Mouse (Mus musculus): ENCODE results near the gene Gal3st2b. TPM values are rescaled to one million over a fixed set of nuclear protein-coding genes. Genes with fewer than 3 reads are reported as not detected.
"Not testable (repeated sequence)": the region's sequence is repeated elsewhere in the genome, so short reads cannot be mapped to it uniquely, and the experiment has no call there.

The Gal3st2b gene
- polyA plus RNA-seq, 1 experiment from 2014 or later, result not detected

DNA sequence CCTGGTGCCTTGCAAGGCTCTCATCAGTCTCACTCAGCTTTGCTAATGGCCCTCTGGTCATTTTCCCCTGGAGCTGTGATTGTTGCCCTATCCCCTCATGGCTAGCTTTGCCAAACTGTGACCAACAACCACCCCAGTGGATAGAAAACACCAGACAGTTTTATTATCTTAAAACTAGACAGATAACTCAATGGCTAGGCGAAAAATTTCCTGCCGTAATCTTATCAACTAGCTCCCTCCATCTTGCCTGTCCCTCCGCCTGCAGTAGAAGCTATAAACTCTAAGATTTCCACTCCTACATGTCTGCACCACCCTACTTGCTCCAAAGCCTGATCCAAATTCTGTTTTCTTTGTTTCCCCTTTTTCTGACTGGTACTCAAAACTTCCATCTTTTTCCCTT, 68.1 kb downstream of the Gal3st2b start:
- Histone ChIP-seq H3K27me3 (no peaks in the 10 kb centered on the region), H3K36me3 (no peaks in the 10 kb centered on the region), H3K9ac (no peak overlapping the region), H3K4me1 (replicated peaks) (no peaks in the 10 kb centered on the region), H3K4me3 (replicated peaks) (no peak overlapping the region), H3K4me2 (no peak overlapping the region), H3K27ac (no peak overlapping the region), H3K9me3 (replicated peaks) (no peaks in the 10 kb centered on the region)
- no peak for DNase-seq
- ATAC-seq (ENCODE audit: low read depth), result no peak
- 42% methylated on average over 3 of the region's 3 CpGs for WGBS (ENCODE audit: insufficient replicate concordance)

DNA sequence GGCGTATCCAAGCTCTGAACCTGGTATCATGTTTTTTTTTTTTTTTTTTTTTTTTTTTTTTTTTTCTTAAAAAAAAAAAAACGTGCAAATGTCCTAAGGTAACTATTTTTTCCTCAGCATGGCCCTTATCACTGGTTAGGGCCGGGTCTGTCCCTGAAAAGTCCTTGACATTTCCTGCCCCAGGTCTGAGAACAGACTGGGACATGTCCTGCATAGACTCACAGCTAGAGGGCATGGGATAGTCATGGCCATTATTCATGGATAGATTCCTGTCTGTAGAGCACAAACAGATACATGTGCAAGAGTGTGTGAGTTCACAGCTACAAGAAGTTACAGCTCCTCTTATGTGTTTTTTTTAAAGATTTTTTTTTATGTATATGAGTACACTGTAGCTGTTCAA, 70.7 kb downstream of the Gal3st2b start:
- H3K9me3 ChIP-seq (replicated peaks), result no peaks in the 10 kb centered on the region
- WGBS (ENCODE audit: insufficient replicate concordance), result 37% methylated on average over 3 of the region's 3 CpGs
- H3K27ac ChIP-seq, result no peak overlapping the region
- ATAC-seq (ENCODE audit: low read depth) (no peak), DNase-seq (no peak)
- no peaks in the 10 kb centered on the region for H3K27me3 ChIP-seq
- no peaks in the 10 kb centered on the region for H3K36me3 ChIP-seq
- no peak overlapping the region for H3K4me3 ChIP-seq (replicated peaks)
- no peak overlapping the region for H3K4me2 ChIP-seq
- H3K4me1 ChIP-seq (replicated peaks), result no peaks in the 10 kb centered on the region
- no peak overlapping the region for H3K9ac ChIP-seq

DNA sequence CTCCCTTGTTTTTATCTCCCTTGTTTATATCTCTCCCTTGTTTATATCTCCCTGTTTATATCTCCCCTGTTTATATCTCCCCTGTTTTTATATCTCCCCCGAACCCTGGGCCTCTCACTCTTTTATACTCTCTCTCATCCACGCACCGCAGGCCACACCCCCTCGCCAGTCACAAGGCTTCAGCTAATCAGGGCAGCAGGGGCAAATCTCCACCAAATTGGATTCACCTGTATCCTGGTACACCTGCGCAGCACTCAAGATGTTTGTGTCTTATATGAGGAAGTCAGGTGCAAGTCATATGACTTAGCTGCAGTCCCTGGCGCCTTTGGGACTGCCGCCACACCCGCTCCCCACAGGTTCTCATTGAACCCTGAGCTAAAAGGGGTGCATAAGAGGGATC, 72.1 kb downstream of the Gal3st2b start, which contains the start of gene Gal3st2c:
Gene Gal3st2c, plus strand, starts transcription at position 301 of the 400 bp plus-strand sequence.
- WGBS (ENCODE audit: insufficient replicate concordance), result 71% methylated on average over 7 of the region's 8 CpGs
- ATAC-seq (ENCODE audit: low read depth); H3K27me3 ChIP-seq: not testable (repeated sequence)

GRCm38 (mm10) chr1:93991068-93991467, 73.0 kb downstream of the Gal3st2b start:
- not testable (repeated sequence) for DNase-seq; ATAC-seq (ENCODE audit: low read depth); H3K4me1 ChIP-seq (replicated peaks); H3K27me3 ChIP-seq; H3K27ac ChIP-seq; H3K4me2 ChIP-seq; H3K36me3 ChIP-seq; H3K4me3 ChIP-seq (replicated peaks); H3K9me3 ChIP-seq (replicated peaks); H3K9ac ChIP-seq
- 21% methylated on average over 2 of the region's 2 CpGs for WGBS (ENCODE audit: insufficient replicate concordance)

More for the DNA sequence above, 72.1 kb downstream of the Gal3st2b start, which contains the start of gene Gal3st2c:
- not testable (repeated sequence) for H3K4me1 ChIP-seq (replicated peaks); H3K9ac ChIP-seq; H3K4me3 ChIP-seq (replicated peaks); H3K4me2 ChIP-seq; H3K27ac ChIP-seq; H3K9me3 ChIP-seq (replicated peaks); DNase-seq; H3K36me3 ChIP-seq

DNA sequence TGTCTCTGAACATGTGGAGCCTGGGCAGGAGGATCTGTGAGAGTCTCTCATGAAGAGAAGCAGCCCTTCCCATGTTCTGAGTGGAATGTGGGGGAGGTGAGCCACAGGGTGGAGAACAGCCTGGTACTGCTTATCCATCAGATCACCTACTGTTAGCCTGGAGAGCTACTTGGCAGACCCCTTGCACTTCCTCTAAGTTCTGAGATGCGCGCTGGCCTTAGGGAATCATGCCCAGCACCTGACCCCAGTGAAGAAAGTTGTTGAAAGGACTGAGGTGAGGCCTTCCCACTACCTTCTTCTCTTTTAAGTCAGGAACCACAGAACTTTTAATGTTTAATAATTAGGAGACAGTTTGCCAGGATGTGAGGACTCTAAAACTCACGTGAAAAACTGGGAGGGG, 73.4 kb downstream of the Gal3st2b start:
- DNase-seq; H3K4me2 ChIP-seq; H3K9me3 ChIP-seq (replicated peaks); H3K4me1 ChIP-seq (replicated peaks); H3K9ac ChIP-seq; ATAC-seq (ENCODE audit: low read depth); H3K36me3 ChIP-seq; H3K4me3 ChIP-seq (replicated peaks); H3K27me3 ChIP-seq; H3K27ac ChIP-seq: not testable (repeated sequence)
- 49% methylated on average over 3 of the region's 3 CpGs for WGBS (ENCODE audit: insufficient replicate concordance)

Other genes starting within 250 kb of the Gal3st2b start
- 3.6 and 5.0 TPM in 2 replicates for gene Bok, start 232.7 kb upstream of the Gal3st2b start, polyA plus RNA-seq (2015; fragmentation: Nextera tagmentation; extraction: Ambion mirVana)
- gene Atg4b, start 166.8 kb upstream of the Gal3st2b start, polyA plus RNA-seq (2015; fragmentation: Nextera tagmentation; extraction: Ambion mirVana), result 64.6 and 76.8 TPM in 2 replicates
- 16.1 TPM in 2 replicates for gene Thap4, start 163.4 kb upstream of the Gal3st2b start, polyA plus RNA-seq (2015; fragmentation: Nextera tagmentation; extraction: Ambion mirVana)
- gene Dtymk, start 116.4 kb upstream of the Gal3st2b start, polyA plus RNA-seq (2015; fragmentation: Nextera tagmentation; extraction: Ambion mirVana), result 169 and 181 TPM in 2 replicates
- 12.3 and 13.0 TPM in 2 replicates for gene Ing5, start 114.3 kb upstream of the Gal3st2b start, polyA plus RNA-seq (2015; fragmentation: Nextera tagmentation; extraction: Ambion mirVana)
- 5.8 and 6.1 TPM in 2 replicates for gene D2hgdh, start 93.4 kb upstream of the Gal3st2b start, polyA plus RNA-seq (2015; fragmentation: Nextera tagmentation; extraction: Ambion mirVana)
- gene Gal3st2, start 57.0 kb upstream of the Gal3st2b start, polyA plus RNA-seq (2015; fragmentation: Nextera tagmentation; extraction: Ambion mirVana), result not detected in 2 replicates
- not detected in 2 replicates for gene Gal3st2c, start 72.2 kb downstream of the Gal3st2b start, polyA plus RNA-seq (2015; fragmentation: Nextera tagmentation; extraction: Ambion mirVana)
- gene Neu4, start 102.1 kb downstream of the Gal3st2b start, polyA plus RNA-seq (2015; fragmentation: Nextera tagmentation; extraction: Ambion mirVana), result not detected in 2 replicates
- not detected in 2 replicates for gene Pdcd1, start 134.2 kb downstream of the Gal3st2b start, polyA plus RNA-seq (2015; fragmentation: Nextera tagmentation; extraction: Ambion mirVana)

Measured in liver, embryonic 13.5 days (tissue).